Mouse (Mus musculus) kidney, postnatal 4 days (tissue): ENCODE data around the gene Gdnf.
A peak's percentile ranks its signal among the peaks of the same experiment; 100 is the strongest.

Experiments
- DNase-seq, 2 experiments: peaks; one replicate each; pipeline ENCODE4 v3.0.0; 2021; ENCODE audit warnings: mixed read lengths in 2 of 2

Gdnf gene

GRCm38 (mm10) chr15:7863328-7863727 is 52.7 kb downstream of the Gdnf start:
- no peak for DNase-seq

GRCm38 (mm10) chr15:7865305-7865704 is 54.7 kb downstream of the Gdnf start:
- DNase-seq = no peak

GRCm38 (mm10) chr15:7872473-7872872 is 61.8 kb downstream of the Gdnf start:
- no peak for DNase-seq

GRCm38 (mm10) chr15:7875879-7876278 is 65.2 kb downstream of the Gdnf start:
- no peak for DNase-seq

- peak; percentile 38 to 54 for DNase-seq
Observed at GRCm38 (mm10) chr15:7877560-7878467, 67.2 kb downstream of the Gdnf start.

- DNase-seq = no peak
Observed at GRCm38 (mm10) chr15:7878861-7879260, 68.2 kb downstream of the Gdnf start.

GRCm38 (mm10) chr15:7879956-7880355 is 69.3 kb downstream of the Gdnf start:
- no peak for DNase-seq

GRCm38 (mm10) chr15:7884181-7884580 is 73.5 kb downstream of the Gdnf start:
- DNase-seq = no peak

GRCm38 (mm10) chr15:7885106-7885505 is 74.5 kb downstream of the Gdnf start:
- DNase-seq = no peak

GRCm38 (mm10) chr15:7886591-7886990 is 75.9 kb downstream of the Gdnf start:
- DNase-seq = no peak
